Mouse (Mus musculus) ES-E14 (cell line): ENCODE results near the gene 5330417H12Rik. TPM values are rescaled to one million over a fixed set of nuclear protein-coding genes. Genes with fewer than 3 reads are reported as not detected.
A peak's percentile ranks its signal among the peaks of the same experiment; 100 is the strongest.

Source experiments
- DNase-seq: peaks from one replicate; pipeline ENCODE4 v3.0.0-alpha.2; 2013; ENCODE audit warnings: low read depth, low spot score
- H3K27ac ChIP-seq: 2 replicates; pipeline ENCODE4 v1.5.1; 2012; ENCODE audit warnings: low read depth, mild to moderate bottlenecking, low read length, moderate library complexity, mixed read lengths; ENCODE audit not compliant: poor library complexity, insufficient read depth, severe bottlenecking
- H3K36me3 ChIP-seq: 2 replicates; pipeline ENCODE4 v1.6.1; 2012; ENCODE audit warnings: mild to moderate bottlenecking, low read length, moderate library complexity, mixed read lengths; ENCODE audit not compliant: control insufficient read depth, poor library complexity, insufficient read depth, severe bottlenecking
- H3K4me1 ChIP-seq, 2 experiments: fragments of 150-350 bp in 1 of 2; sonication (generic) in 1 of 2; 2 replicates each; pipeline ENCODE4 v1.6.1; 2012; ENCODE audit warnings: low read length in 2 of 2, mild to moderate bottlenecking in 1 of 2, mixed read lengths in 1 of 2; ENCODE audit not compliant: control insufficient read depth in 2 of 2, insufficient read depth in 2 of 2, poor library complexity in 1 of 2
- H3K4me3 ChIP-seq, 2 experiments: fragments of 150-350 bp in 1 of 2; sonication (generic) in 1 of 2; 2 replicates each; pipeline ENCODE4 v1.5.1; 2012; ENCODE audit warnings: low read length in 2 of 2, low read depth in 1 of 2, mild to moderate bottlenecking in 1 of 2, mixed read lengths in 1 of 2; ENCODE audit not compliant: insufficient read depth in 1 of 2, poor library complexity in 1 of 2, severe bottlenecking in 1 of 2
- H3K9ac ChIP-seq: 2 replicates; pipeline ENCODE4 v1.6.1; 2012; ENCODE audit warnings: low read depth, mild to moderate bottlenecking, low read length, mixed read lengths; ENCODE audit not compliant: poor library complexity, insufficient read depth, severe bottlenecking
- H3K9me3 ChIP-seq: fragments of 150-350 bp; sonication (generic); 2 replicates; pipeline ENCODE4 v1.6.1; 2012; ENCODE audit warnings: low read depth, mild to moderate bottlenecking, low read length; ENCODE audit not compliant: control insufficient read depth, insufficient read depth
- CHD2 ChIP-seq: IDR thresholded peaks from 2 replicates; pipeline ENCODE4 v1.6.1; 2014; ENCODE audit warnings: mild to moderate bottlenecking, low read depth, low read length, inconsistent platforms
- HCFC1 ChIP-seq: IDR thresholded peaks from 2 replicates; pipeline ENCODE4 v1.6.1; 2012; ENCODE audit warnings: low read length, inconsistent platforms, borderline replicate concordance; ENCODE audit not compliant: insufficient read depth
- MAFK ChIP-seq: IDR thresholded peaks from 2 replicates; pipeline ENCODE4 v1.6.1; 2014; ENCODE audit warnings: mild to moderate bottlenecking, low read depth, low read length, inconsistent platforms; ENCODE audit not compliant: insufficient read depth
- ZC3H11A ChIP-seq: IDR thresholded peaks from 2 replicates; pipeline ENCODE4 v1.6.1; 2012; ENCODE audit warnings: low read depth, mild to moderate bottlenecking, inconsistent platforms, low read length, borderline replicate concordance
- ZNF384 ChIP-seq: IDR thresholded peaks from 2 replicates; pipeline ENCODE4 v1.6.1; 2012; ENCODE audit warnings: low read depth, low read length, inconsistent platforms
- in situ Hi-C, 2 experiments: fragments of 600-800 bp; cut with MboI; formaldehyde crosslinking; loops; one replicate each; pipeline ENCODE4 v1.15.1; 2025; ENCODE audit warnings: low sequenced_read_pairs in 2 of 2, inconsistent platforms in 1 of 2; ENCODE audit not compliant: unreplicated experiment in 2 of 2
- total RNA-seq: library from RNA; depleted of rRNA; stranded (reverse); fragments of 300-350 nt; gene quantifications from 2 replicates; pipeline ENCODE4 v1.2.3, GENCODE M21; 2012

5330417H12Rik gene
- total RNA-seq, 1 experiment, result not detected

DNA sequence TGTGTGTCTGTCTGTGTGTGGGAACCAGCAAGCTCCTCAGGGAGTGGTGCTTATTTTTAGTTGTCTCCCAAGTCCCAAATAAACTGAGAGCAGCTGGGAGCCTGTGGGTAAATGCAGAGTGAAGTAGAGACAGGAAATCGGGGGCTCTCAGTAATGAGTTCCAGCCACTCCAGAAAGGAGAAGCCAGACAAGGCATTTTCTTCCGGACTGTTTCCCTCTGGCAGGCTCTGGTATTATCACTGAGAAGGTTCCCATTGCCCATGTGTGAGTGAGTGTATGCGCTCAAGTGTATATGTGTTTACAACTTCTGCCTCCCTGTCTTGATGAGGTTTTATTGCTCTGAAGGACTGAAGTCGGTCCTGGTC lies 40.2 kb upstream of the 5330417H12Rik start:
- no peaks in the 10 kb centered on the region for H3K9me3 ChIP-seq

DNA sequence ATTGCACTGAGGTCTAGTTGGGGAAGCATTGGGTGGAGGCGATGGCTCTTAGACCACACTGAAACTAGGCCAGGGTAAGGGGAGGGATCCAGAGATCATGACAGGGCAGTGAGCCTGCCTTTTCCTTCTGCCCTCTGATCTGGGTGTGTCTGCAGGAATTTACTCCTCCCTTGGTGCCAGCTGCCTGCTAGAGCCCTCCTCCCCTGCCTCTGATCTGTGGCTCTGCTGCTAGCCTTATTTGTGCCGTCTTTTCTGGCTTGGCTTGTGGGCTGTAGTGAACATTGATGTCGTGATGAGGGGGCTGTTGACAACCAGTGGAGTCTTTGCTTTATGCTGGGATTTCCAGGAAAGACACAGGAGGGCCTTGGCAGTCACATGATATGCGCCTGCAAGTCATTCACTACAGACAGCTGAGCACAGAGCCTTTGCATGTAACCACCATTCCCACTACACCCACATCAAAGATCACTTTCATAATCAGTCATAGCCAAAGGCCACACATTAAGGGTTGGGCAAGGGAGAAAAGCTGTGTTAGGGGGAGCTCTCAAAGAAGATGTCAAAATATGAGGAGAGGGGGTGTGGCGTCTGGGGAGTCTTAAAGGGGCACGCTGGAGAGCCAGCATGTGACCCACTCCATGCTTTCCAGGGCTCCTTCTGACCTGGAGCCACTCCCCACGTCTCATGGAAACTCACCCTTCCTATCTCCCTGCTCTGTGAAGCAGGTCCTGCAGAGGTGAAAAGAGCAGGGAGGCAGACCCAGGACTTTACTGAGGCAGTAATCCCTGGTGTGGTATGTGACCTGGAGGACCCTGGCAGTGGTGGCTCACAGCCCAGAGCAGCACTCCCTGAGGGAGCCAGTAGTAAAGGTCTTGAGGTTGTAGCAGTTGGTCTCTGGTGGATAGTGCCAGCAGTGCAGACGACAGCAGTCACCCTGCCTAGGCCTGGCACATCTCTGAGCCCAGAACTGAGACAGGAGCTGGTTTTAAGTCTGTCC lies 39.4 kb upstream of the 5330417H12Rik start:
- Histone ChIP-seq H3K36me3 (no peaks in the 10 kb centered on the region), H3K27ac (peak overlapping the region; percentile 15; the same call in 1 of the 2 replicates), H3K9me3 (no peaks in the 10 kb centered on the region), H3K4me1 (peaks cover 7 to 37% of the 10 kb centered on the region in 2 experiments), H3K4me3 (no peak overlapping the region), H3K9ac (no peak overlapping the region)
- in situ Hi-C loops, result no loop called here
- TF ChIP-seq CHD2 (no peak), ZNF384 (no peak), ZC3H11A (no peak), HCFC1 (no peak), MAFK (no peak)
- no peak for DNase-seq

More for the DNA sequence above, 40.2 kb upstream of the 5330417H12Rik start:
- Histone ChIP-seq H3K4me1 (peaks cover 4 to 31% of the 10 kb centered on the region in 2 experiments), H3K27ac (no peak overlapping the region), H3K4me3 (no peak overlapping the region), H3K36me3 (no peaks in the 10 kb centered on the region), H3K9ac (no peak overlapping the region)
- in situ Hi-C loops, result no loop called here
- TF ChIP-seq ZC3H11A (no peak), MAFK (no peak), ZNF384 (no peak), CHD2 (no peak), HCFC1 (no peak)
- no peak for DNase-seq

DNA sequence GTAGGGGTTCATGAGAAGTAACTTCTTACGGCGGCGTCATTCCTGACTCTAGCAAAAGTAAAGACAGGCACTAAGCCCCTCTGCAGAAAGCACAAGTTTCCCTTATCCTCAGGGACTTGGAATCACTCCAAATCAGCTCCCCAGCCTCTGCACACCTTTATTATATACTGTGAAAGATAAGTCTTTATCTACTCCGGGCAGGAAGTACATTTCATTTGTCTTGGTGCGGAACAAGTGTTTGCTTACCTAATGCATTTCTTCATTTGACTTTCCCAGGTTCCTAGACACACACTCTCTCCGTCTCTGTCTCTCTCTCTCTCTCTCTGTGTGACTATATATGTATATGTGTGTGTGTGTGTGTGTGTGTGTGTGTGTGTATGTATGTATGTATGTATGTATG lies 38.7 kb upstream of the 5330417H12Rik start:
- Histone ChIP-seq H3K9me3 (no peaks in the 10 kb centered on the region), H3K36me3 (no peaks in the 10 kb centered on the region), H3K9ac (no peak overlapping the region), H3K4me1 (peaks cover 7 to 40% of the 10 kb centered on the region in 2 experiments), H3K4me3 (no peak overlapping the region), H3K27ac (no peak overlapping the region)
- TF ChIP-seq ZNF384 (no peak), HCFC1 (no peak)
- no peak for DNase-seq
- in situ Hi-C loops, result no loop called here

DNA sequence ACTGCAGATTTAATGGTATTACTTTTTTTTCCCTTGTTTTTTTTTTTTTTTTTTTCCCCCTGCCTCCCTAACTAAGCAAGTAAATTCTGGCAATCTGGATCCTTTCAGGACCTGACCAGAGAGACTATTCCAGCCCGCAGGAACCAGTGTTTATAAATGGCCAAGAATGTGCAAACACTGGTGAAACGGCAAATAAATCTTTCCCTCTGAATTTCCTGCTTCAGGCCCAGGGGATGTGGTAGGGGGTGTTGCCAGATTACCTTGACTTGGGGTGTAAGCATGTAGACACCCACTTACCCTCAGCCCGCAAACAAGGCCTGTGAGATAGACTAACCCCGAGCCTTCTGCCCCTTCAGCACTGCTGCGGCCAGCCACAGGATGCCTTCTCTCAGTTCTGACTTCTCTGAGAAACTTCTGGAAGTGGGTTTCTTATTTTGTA lies 36.9 kb upstream of the 5330417H12Rik start:
- no peak overlapping the region for H3K4me3 ChIP-seq
- no peaks in the 10 kb centered on the region for H3K36me3 ChIP-seq
- H3K9me3 ChIP-seq, result no peaks in the 10 kb centered on the region
- DNase-seq, result no peak
- peaks cover 7 to 40% of the 10 kb centered on the region in 2 experiments for H3K4me1 ChIP-seq
- in situ Hi-C loops, result no loop called here
- H3K9ac ChIP-seq, result peak overlapping the region; percentile 7; the same call in 1 of the 2 replicates
- H3K27ac ChIP-seq, result peak overlapping the region; percentile 40; the same call in 1 of the 2 replicates
- TF ChIP-seq MAFK (no peak), CHD2 (no peak), ZC3H11A (no peak), ZNF384 (no peak), HCFC1 (no peak)
